In the genomic region with DNA sequence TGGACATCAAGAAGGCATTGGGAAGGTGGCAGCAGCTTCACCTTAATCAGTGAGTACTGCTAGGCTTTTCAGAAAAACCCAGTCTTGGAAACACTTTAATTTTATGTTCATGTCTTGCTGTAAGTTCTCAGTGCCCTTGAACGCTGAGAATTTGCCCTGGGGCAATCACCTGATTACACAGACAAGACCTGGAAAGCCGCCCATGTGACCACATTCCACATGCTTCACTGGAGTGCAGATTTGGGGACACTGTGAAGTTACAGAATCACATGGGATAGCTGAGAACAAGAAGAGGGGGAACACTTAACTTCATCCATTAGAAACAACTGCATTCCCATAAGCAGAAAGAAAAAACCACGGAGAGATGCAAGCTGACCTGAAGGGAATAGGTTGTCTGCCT, we compare ENCODE assay signal across 13 mouse cellular contexts.
A peak's percentile ranks its signal among the peaks of the same experiment; 100 is the strongest.
DNase-seq lines count a peak whose midpoint lies in the region; ATAC-seq and TF ChIP-seq lines count a peak whose summit lies in the region.
"Had no signal": no experiment of that assay in that cellular context is flagged by ENCODE, and none has a peak within 500 bp of the region (broad histone marks: within the 10 kb centered on the region; RNA-seq: fewer than 3 reads in every experiment).

No protein-coding gene starts in this region.

- no peak for ATAC-seq in cerebellum, adult (ENCODE audit: insufficient number of reproducible peaks, low FRiP score, low TSS enrichment)
- ATAC-seq in midbrain, embryonic 11.5 days (ENCODE audit: low FRiP score) = no peak
- ATAC-seq in midbrain, postnatal 0 days (ENCODE audit: low FRiP score) = no peak
- ATAC-seq: hindbrain, embryonic 16.5 days had no signal

- H3K4me1 ChIP-seq in midbrain, embryonic 11.5 days (ENCODE audit: control insufficient read depth, insufficient read depth, low read length) = no peaks in the 10 kb centered on the region
- no peaks in the 10 kb centered on the region for H3K4me1 ChIP-seq in midbrain, postnatal 0 days (ENCODE audit: insufficient read depth, low read length)
- H3K4me1 ChIP-seq in hindbrain, embryonic 10.5 days (replicated peaks) = no peaks in the 10 kb centered on the region

- no peak overlapping the region for H3K9ac ChIP-seq in midbrain, embryonic 11.5 days (ENCODE audit: low read length)
- H3K9ac ChIP-seq in midbrain, postnatal 0 days (replicated peaks; ENCODE audit: low read length, poor library complexity, severe bottlenecking) = no peak overlapping the region
- H3K9ac ChIP-seq: limb, embryonic 13.5 days had no signal

- H3K4me3 ChIP-seq in midbrain, embryonic 11.5 days (ENCODE audit: low read depth, low read length) = no peak overlapping the region
- H3K4me3 ChIP-seq in midbrain, postnatal 0 days (ENCODE audit: low read depth, low read length) = no peak overlapping the region
- no peak overlapping the region for H3K4me3 ChIP-seq in hindbrain, embryonic 10.5 days
- H3K4me3 ChIP-seq: gastrocnemius, adult 2 months; limb, embryonic 13.5 days had no signal

- no peaks in the 10 kb centered on the region for H3K36me3 ChIP-seq in midbrain, embryonic 11.5 days (ENCODE audit: control insufficient read depth, insufficient read depth, low read length)
- H3K36me3 ChIP-seq in midbrain, postnatal 0 days (ENCODE audit: insufficient read depth, low read length) = no peaks in the 10 kb centered on the region
- H3K36me3 ChIP-seq in hindbrain, embryonic 10.5 days = no peaks in the 10 kb centered on the region
- H3K36me3 ChIP-seq: limb, embryonic 13.5 days had no signal

- no peaks in the 10 kb centered on the region for H3K27me3 ChIP-seq in midbrain, embryonic 11.5 days (ENCODE audit: control insufficient read depth, insufficient read depth, low read length)
- no peaks in the 10 kb centered on the region for H3K27me3 ChIP-seq in midbrain, postnatal 0 days (ENCODE audit: insufficient read depth, low read length)
- no peaks in the 10 kb centered on the region for H3K27me3 ChIP-seq in hindbrain, embryonic 10.5 days (ENCODE audit: insufficient read depth, poor library complexity, severe bottlenecking)
- H3K27me3 ChIP-seq: limb, embryonic 13.5 days had no signal

- no peak for TF ChIP-seq CTCF in midbrain, postnatal 0 days (IDR thresholded peaks at IDR 0.05)

- H3K9me3 ChIP-seq in midbrain, embryonic 11.5 days (ENCODE audit: control insufficient read depth, low read length) = no peaks in the 10 kb centered on the region
- H3K9me3 ChIP-seq in midbrain, postnatal 0 days (ENCODE audit: low read length) = no peaks in the 10 kb centered on the region
- H3K9me3 ChIP-seq in hindbrain, embryonic 10.5 days = no peaks in the 10 kb centered on the region
- H3K9me3 ChIP-seq: limb, embryonic 13.5 days had no signal

- H3K27ac ChIP-seq in midbrain, embryonic 11.5 days (ENCODE audit: low read depth, low read length) = no peak overlapping the region
- no peak overlapping the region for H3K27ac ChIP-seq in midbrain, postnatal 0 days (ENCODE audit: low read depth, low read length)
- H3K27ac ChIP-seq in hindbrain, embryonic 10.5 days = no peak overlapping the region
- H3K27ac ChIP-seq: gastrocnemius, adult 2 months; limb, embryonic 13.5 days had no signal

- DNase-seq in cerebellum, postnatal 10 days = peak; percentile 8 to 17
- peak; percentile 56 for DNase-seq in midbrain, embryonic 11.5 days (ENCODE audit: low spot score, missing footprints)
- no peak for DNase-seq in midbrain, postnatal 0 days (ENCODE audit: low spot score)
- DNase-seq in kidney, adult 8-10 months = peak; percentile 87 to 92
- DNase-seq in retina, postnatal 1 day = peak; percentile 16
- no peak for DNase-seq in hindbrain, embryonic 10.5 days (ENCODE audit: low spot score)
- no peak for DNase-seq in layer of hippocampus, adult 8-10 months (ENCODE audit: low spot score in 2 of 2)
- DNase-seq: gastrocnemius, adult 2 months; midbrain, embryonic 14.5 days; thymus, postnatal 25 days had no signal

- 88% methylated on average over 3 of the region's 3 CpGs for WGBS in midbrain, embryonic 11.5 days
- WGBS in midbrain, postnatal 0 days = 89% methylated on average over 3 of the region's 3 CpGs
- WGBS in hindbrain, embryonic 10.5 days = 82% methylated on average over 3 of the region's 3 CpGs

- H3K4me2 ChIP-seq in midbrain, embryonic 11.5 days = no peak overlapping the region
- no peak overlapping the region for H3K4me2 ChIP-seq in midbrain, postnatal 0 days (ENCODE audit: low read depth, low read length, poor library complexity, severe bottlenecking)
- H3K4me2 ChIP-seq: limb, embryonic 13.5 days had no signal

Comparison
In these comparisons a context has a peak if more than half of its experiments do, and no peak if none do; other contexts are left out.
1. DNase-seq: peak in cerebellum, postnatal 10 days (2 of 2), midbrain, embryonic 11.5 days (single experiment), kidney, adult 8-10 months (2 of 2) and retina, postnatal 1 day (single experiment); none in midbrain, postnatal 0 days (single experiment), hindbrain, embryonic 10.5 days (single experiment) and layer of hippocampus, adult 8-10 months (0 of 2).